Mouse (Mus musculus): ENCODE measurements around the gene Limch1.

Gene Limch1

DNA sequence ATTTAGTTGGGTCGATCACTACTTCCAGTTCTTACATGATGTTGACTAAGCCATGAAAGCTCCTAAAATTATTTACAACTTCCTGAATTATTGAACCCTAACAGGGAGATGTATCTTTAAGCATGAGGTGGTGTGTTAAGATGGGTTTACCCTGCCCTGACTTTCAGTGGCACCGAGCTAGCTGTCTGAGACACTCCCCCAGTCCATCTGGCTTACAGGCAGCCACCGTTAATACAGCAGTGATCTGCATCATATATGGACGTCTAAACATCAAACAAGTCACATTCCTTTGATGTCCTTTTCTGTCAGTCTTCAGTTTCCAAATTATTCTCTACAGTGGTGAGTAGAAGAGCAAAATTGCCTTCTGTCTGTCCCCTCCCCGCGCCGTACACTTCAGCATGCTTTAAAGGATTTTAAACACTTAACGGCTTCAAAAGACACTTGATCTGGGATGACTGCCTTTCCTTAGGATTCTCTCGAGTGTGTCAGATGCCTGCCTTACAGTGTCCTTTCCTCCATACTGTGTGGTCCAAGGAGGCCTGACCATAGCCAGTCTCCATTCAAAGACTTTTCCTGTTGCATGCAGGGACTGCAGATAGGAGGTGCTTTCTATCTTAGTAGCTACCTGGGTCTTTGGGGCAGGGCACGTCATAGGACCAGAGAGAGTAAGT, 187.6 kb downstream of the Limch1 start:
- no peak for DNase-seq (ENCODE audit: low spot score in 2 of 2)

DNA sequence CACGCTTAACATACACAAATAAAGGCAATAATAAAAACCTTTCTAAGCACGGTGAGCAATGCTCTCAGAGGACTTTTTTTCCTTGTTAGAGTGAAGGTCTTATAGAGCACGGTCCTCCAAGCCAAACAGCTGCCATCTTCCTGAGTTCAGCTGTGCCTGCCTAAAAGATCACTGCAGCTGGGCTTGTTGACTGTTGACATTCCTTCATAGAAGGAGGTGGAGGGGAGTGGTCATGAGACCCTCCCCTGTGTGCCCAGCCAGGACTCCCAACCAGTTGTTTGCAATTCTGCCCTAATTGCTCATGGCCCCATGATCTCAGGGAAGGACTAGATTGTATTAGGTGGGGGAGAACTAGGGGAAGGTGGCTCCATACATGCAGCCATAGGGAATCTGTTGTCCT, 189.0 kb downstream of the Limch1 start:
- DNase-seq (ENCODE audit: low spot score in 2 of 2) = no peak

DNA sequence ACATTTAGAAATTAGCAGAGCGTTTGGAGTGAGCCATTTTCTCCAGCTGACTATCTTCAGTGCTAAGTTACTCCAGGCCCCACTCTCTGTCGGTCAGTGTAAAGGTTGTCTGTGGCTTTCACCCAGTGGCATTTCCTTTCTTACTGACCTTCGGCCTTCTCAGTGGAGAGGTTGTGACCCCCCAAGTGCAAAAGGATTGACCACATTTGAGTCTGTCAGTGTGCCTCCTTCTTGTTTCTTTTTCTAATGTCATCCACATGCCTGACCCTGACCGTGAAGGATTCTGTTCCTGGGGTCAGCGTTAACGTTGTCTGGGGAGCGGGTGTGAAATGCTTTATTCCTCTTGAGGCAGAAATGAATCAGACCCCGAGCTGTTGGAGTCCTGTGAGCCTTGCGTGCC, 191.7 kb downstream of the Limch1 start:
- no peak for DNase-seq (ENCODE audit: low spot score in 2 of 2)

DNA sequence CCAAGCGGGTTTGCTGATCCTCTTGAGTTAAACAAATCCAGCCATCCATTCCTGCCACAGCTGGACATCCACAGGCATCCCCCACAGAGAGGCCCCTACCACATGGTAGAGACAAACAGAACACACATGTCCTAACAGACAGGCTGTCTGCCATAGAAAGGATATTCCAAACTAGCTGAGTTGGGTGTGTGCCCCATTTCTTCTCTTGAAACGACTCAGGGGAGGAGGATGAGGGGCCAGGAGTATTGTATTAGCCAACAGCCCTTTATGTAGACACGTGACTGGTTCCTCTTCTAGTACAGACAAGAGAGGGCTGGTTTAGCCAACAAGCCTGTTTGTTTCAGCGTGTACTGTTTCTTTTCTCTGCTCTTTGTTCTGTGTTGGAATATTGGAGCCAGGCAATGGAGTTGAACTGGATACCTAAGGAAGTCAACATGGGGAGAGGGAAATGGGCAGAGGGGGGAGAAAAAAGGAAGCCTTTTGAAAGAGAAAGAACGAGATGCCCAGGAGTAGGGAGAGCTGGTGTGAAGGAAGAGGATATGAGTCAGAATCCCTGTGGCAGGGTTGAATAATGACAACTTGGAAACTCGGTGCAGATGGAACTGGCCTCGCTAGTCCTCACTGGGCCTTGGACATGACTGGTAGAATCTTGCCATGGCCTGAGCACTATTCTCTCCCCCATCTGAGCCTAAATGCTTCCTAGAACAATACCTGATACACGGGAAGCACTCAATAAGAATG, 196.3 kb downstream of the Limch1 start:
- DNase-seq (ENCODE audit: low spot score in 2 of 2) = no peak

DNA sequence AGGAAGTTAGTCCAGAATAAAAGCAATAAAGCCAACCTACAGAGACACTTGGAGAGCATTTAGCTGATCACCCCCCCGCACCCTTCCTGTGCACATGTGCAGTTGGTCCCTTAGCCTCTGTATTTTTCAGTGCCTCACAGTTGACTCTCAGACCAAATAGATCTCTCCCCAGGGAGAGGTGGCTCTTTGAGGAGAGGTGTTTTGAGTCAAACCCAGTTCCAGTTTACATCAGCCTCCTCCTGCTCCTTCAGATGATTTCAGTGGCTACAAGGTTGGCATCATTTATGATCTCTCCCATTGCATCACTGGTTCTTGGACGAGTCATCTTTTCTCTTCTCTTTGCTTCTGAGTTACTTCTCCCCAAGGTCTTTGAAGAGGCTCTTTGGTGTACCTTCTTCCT, 197.3 kb downstream of the Limch1 start:
- no peak for DNase-seq (ENCODE audit: low spot score in 2 of 2)

DNA sequence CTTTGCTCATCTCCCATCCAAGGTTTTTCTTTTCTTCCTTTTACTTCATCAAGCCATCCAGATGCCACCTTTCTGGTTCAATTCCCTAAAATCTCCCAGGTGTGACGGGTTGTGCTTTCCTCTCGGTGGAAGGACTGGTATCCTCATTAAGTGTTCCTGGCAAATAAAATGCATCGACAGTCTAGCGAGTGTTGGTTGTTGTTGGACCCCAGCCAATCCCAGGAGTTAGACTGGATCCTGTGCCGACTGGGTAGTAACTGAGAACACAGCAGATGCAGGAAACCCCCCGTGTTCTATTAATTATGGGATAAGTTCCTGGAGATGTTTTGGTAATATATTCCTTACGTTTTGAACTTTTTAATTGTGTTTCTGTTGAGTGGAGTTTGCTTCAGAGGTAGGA, 197.9 kb downstream of the Limch1 start:
- DNase-seq (ENCODE audit: low spot score in 2 of 2) = no peak

DNA sequence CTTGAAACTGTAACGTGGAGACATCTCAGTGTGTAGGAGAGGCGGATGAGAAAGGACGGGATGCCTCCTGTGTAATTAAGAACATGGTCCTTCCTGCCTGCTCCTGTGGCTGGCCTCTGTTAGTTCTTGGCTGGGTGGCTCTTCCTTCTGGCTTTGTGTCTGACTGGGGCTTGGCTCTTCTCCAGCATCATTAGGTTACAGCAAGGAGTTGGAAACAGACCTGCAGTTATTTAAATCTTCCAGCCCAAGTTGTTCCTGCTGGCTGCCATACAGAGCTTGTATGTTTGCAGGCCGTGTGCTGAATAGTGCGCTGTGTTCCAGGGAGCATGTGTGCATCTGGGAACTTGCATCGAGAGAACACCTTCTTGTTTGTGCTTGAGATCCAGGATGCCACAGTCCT, 202.3 kb downstream of the Limch1 start:
- DNase-seq (ENCODE audit: low spot score in 2 of 2) = no peak

DNA sequence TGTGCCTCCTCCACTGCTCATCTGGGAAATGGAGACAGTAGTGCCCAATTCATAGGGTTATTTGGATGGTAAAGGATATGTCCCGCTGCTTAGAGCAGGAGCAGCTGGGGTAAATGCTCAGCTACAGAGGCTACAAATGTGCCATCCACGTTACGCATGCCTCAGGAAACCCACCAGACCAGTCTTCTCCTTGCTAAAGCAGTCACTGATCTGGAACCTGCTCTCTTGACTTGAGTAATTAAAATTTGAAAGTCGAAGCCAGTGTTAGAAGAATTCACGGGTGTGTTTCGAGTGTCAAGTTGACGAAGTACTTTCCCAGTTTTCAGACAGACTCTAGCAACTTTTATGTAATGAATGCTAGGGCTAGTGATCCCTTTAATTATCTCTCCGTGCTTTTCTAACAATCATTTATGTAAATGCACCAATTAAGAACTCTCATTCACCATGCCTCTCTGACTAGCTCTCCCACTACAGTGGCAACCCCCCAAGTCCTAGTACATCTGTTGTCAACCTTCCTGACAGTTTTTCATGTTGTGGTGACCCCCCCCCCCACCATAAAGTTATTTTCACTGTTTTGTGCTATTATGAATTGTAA, 203.6 kb downstream of the Limch1 start:
- no peak for DNase-seq (ENCODE audit: low spot score in 2 of 2)

DNA sequence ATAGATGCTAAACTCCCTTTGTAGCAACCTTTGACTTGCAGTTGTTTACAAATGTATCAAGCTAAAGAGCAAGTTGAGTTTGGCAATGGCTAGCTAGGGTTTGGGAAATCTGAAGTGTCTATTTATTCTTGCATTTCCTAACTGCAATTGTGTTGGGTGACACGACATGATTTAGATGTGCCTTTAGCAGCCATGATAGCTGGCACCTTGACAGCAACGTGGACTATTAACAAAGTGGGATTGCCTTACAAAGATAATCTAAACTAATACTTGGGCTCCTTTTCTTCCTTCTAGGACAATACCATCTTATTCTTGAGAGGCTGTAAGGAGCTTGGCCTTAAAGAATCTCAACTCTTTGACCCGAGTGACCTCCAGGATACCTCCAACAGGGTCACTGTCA, 207.7 kb downstream of the Limch1 start:
- no peak for DNase-seq (ENCODE audit: low spot score in 2 of 2)

DNA sequence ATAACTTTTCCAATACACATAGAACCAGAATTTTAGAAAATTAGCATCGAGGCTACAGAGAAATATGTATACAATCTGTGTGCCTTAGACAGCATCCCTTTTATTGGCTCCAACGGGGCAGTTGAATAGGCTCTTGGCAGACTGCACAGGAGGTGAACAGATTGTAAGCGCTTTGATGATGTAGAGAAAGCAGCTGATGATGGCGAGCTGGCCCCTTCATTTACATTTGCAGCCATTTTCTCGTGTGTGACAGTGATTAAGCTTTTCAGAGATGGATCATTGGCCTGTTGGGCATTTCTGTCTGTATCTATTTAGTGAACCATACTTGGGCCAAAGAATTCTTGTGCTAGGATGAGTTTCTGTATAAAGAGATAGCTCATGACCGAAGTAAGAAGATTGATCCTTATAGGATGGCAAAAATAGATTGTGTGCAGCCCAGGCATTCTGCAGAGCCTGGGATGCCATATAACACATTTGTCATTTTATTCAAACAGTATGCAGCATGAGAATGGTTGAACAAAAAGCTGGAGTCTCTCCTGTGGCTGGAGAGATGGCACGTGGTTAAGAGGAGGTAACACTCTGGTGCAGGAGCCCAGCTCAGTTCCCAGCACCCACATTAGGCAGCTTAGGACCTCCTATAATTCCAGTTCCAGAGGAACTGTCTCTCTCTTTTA, 208.5 kb downstream of the Limch1 start:
- DNase-seq (ENCODE audit: low spot score in 2 of 2) = no peak

DNA sequence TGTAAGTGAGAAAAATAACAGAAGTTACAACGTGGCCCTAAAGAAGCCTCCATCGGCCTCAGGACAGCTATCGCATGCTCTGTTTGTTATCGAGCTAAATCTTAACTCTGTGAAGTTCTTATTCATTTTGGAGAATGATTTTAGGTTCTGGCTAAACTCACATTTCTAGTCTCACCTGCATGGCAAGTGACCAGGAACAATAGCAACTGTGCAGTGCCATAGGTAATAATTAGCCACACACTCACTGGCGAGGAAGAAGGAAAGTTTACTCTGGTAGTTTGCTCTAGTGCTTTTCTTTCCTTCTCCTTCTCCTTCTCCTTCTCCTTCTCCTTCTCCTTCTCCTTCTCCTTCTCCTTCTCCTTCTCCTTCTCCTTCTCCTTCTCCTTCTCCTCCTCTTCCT, 209.6 kb downstream of the Limch1 start:
- DNase-seq (ENCODE audit: low spot score in 2 of 2) = no peak

DNA sequence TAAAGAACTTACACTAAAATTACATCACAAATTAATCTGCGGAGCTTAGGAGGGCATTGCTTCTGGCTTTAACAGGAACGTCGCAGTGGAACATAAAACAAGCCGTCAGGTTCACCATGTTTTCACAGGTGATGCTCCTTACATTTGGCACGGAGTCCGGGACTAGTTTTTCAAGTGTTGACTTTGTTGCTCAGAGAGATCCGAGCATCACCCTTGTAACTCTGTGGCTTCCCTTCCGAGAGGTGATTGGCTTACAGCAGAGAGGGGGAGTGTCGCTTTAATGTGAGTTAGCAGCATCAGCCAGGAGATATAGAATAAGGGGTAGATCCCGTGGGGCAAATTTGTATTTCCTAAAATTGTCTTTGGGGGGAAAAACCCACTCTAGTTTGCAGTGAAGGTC, 212.0 kb downstream of the Limch1 start:
- DNase-seq (ENCODE audit: low spot score in 2 of 2) = no peak

DNA sequence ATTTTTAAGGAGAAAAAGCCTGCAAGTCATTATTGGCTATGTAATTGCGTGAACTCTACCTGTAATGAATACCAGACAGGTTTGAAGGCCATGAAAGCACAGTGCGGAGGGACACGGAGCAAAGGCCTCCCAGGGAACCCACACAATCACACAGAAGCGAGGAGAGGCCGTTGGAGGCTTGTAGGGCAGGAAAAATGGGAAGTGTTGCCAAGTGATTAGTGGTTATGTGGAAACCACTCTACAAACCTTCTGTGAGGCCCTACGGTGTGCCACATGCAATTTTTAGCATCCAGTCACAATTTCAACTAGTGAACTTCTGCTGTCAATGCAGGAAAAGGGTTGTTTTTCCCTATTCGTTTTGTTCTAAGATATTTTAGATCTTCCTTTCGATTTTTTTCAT, 212.5 kb downstream of the Limch1 start:
- no peak for DNase-seq (ENCODE audit: low spot score in 2 of 2)

DNA sequence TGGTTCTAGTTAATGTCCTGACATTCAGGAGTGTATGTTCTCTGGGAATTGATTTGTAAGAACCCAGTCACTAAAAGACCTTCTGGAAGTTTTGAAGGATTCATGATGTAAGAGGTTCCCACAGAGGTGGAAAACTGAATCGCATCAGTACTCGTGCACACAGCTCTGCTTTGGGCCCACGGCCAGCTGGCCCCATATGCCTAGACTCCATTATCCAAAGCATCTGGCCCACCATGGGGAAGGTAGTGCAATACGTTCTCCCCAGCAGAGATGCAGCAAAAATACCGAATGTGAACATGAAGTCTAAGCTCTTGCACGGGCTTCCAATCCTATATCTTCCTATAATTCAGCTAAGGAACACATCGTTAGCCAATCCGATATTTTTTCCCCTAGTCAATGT, 214.3 kb downstream of the Limch1 start:
- DNase-seq (ENCODE audit: low spot score in 2 of 2) = no peak

DNA sequence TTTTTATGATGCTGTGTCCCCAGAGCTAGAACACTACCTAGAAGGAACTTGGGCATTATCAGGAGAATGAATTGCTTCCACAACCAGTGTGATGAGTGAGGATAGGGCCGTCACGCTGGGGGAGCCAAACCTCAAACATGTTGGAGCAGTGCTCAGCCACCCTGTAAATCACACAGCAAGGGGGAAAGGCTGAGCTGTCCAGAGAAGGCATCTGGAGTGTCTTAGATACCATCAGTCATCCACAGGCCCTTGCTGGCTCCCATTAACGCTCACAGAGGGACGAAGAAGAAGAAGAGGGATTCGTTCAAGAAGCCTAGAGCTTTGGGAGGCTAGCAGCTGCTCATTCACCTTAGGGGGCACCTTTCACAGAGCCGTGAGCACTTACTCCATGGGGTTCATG, 219.8 kb downstream of the Limch1 start:
- DNase-seq (ENCODE audit: low spot score in 2 of 2) = no peak

DNA sequence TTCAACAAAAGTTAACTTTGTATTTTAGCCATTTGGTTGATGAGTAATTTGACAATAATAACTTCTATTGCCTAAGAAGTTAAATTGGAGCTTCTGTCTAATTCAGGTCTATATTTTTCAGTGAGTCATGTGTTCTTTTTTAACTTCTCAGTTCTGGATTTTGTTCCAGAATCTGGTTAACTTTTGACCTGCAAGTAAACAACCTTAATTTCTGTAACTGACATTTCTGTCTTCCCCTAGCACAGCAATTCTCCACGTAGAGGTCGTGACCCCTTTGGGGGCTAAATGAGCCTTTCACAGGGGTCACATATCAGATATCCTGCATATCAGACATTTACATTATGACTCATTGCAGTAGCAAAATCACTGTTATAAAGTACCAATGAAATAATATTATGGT, 221.5 kb downstream of the Limch1 start:
- DNase-seq (ENCODE audit: low spot score in 2 of 2) = no peak

DNA sequence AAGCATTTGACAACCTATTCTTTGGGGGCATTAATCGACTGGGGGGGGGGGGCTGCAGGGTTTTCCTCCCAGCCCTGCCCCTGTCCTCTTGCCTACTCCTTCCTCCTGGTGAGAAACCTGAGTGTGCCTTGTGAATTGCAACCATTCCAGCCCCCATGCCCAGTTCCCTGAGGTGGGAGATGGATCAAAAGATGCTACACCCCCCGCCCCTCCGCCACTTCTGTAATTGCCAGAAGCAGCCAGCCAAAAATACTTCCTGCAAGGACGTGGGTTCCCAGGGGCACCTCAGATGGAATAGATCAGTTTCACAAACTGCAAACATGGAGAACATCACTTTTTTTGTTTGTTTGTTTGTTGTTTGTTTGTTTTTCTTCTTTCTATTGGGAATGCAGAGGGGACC, 222.0 kb downstream of the Limch1 start:
- no peak for DNase-seq (ENCODE audit: low spot score in 2 of 2)

DNA sequence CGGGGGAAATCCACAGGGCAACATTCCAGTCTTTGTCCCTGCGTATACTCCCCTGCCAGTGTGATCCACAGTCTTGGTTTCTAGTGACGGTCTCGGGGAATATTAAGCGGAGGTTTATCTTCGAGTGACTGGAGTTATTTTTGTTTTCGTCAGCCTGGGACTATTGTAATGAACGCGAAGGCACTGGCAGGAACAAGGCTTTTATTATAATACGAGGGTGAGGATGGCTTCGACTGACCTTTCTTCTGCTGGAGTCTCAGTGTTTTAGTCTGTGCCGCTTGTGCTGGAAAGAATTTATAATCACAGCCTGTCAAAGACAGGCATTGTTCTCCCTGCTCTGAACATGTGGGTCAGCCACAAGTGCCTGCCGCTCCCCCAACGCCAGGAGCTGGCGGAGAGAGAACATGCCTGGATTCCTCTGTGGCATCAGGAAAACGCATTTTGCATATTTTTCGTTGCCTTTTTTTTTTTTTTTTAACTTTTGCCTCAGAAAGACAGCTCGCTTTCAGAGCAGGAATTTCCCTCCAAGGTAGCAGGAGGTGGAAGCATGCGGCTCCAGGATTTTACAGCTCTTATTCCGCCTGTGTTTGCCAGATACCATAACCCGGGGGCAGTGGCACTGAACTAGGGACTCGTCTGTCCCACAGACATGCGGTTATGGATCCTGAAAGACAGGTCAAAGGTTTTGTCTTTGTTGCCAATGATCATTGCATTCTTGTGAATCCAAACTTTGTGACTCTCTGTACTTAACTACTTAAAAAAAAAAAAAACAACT, 222.6 kb downstream of the Limch1 start:
- peak; percentile 46 to 56 for DNase-seq (ENCODE audit: low spot score in 2 of 2)

DNA sequence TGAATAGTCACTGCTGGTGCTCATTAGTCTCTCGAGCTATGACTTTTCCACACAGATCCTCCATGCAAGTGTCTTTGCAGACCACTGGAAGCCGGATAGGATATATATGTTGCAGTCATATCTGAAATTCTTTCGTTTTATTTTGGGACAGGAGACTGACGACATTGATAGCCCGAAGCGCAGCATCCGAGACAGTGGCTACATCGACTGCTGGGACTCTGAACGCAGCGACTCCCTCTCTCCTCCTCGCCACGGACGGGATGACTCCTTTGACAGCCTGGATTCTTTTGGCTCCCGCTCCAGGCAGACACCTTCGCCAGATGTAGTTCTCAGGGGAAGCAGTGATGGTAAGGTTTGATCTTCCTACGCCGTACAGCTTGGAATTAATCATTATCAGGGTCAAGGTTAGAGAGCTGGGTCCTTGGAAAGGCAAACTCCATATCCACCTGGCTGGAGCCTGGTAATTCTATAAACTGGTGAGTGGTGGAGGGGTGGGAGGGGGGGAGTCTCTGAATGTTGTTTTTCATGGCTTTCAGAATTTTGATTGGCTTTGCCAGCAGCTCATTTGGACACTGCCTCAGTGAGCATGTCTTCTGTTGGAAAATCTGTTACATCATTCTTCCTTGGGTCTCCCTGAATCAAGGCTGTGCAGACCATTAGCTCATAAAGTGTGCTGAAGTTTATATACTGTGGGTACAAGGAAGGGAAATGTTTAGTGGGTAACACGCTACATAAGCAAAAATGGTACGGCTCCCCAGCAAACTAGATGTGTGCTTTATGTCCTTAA, 223.5 kb downstream of the Limch1 start:
- no peak for DNase-seq (ENCODE audit: low spot score in 2 of 2)

DNA sequence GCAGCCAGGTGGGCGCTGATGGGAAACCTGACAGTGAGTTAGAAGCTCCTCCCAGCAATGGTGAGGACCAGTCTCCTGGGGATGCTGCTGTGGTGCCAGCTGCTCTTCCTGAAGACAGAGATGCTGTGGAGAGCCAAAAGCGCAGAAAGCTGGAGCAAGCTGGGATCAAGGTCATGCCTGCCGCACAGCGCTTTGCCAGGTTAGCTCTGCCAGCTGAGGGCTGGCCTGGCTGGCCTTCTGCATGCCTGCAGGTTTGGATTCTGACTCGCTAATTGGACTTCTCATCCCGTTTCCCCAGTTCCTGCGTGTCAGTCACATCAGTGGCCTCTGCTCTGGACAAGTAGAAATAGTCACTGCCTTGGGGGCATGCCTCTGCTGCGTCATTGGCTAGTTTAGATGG, 230.0 kb downstream of the Limch1 start:
- DNase-seq (ENCODE audit: low spot score in 2 of 2) = no peak
